Mouse (Mus musculus) MEL (cell line): ENCODE data around the gene Fbrsl1. TPM values are rescaled to one million over a fixed set of nuclear protein-coding genes. Genes with fewer than 3 reads are reported as not detected.

ENCODE experiments used
- DNase-seq: peaks from one replicate; pipeline ENCODE4 v3.0.0; 2011; ENCODE audit warnings: low read depth, low spot score
- H3K27ac ChIP-seq: 2 replicates; pipeline ENCODE4 v1.5.1; 2012; ENCODE audit warnings: low read depth, mild to moderate bottlenecking, control low read depth, low read length, moderate library complexity; ENCODE audit not compliant: control insufficient read depth
- H3K27me3 ChIP-seq, 2 experiments: fragments of 150-350 bp in 1 of 2; sonication (generic) in 1 of 2; 2 replicates each; pipeline ENCODE4 v1.6.1; 2012; ENCODE audit warnings: low read length in 2 of 2, mild to moderate bottlenecking in 2 of 2, improper control_type of control experiment in 1 of 2, moderate library complexity in 1 of 2; ENCODE audit not compliant: insufficient read depth in 2 of 2, control insufficient read depth in 1 of 2
- H3K36me3 ChIP-seq, 2 experiments: 2 replicates each; pipeline ENCODE4 v1.6.1; 2012 to 2014; ENCODE audit warnings: low read length in 2 of 2, improper control_type of control experiment in 1 of 2, inconsistent platforms in 1 of 2, mild to moderate bottlenecking in 1 of 2; ENCODE audit not compliant: insufficient read depth in 2 of 2, control insufficient read depth in 1 of 2
- H3K4me1 ChIP-seq, 2 experiments: fragments of 150-350 bp in 1 of 2; sonication (generic) in 1 of 2; 2 replicates each; pipeline ENCODE4 v1.6.1; 2012; ENCODE audit warnings: low read length in 2 of 2, improper control_type of control experiment in 1 of 2, mild to moderate bottlenecking in 1 of 2; ENCODE audit not compliant: insufficient read depth in 2 of 2, control insufficient read depth in 1 of 2
- H3K4me3 ChIP-seq, 2 experiments: fragments of 150-350 bp in 1 of 2; sonication (generic) in 1 of 2; 2 replicates each; pipeline ENCODE4 v1.5.1; 2012; ENCODE audit warnings: low read depth in 2 of 2, low read length in 2 of 2, mild to moderate bottlenecking in 2 of 2, moderate library complexity in 2 of 2, control low read depth in 1 of 2, improper control_type of control experiment in 1 of 2; ENCODE audit not compliant: control insufficient read depth in 1 of 2, insufficient read depth in 1 of 2
- H3K79me2 ChIP-seq: 2 replicates; pipeline ENCODE4 v1.6.1; 2012; ENCODE audit warnings: mild to moderate bottlenecking, low read length, moderate library complexity; ENCODE audit not compliant: control insufficient read depth, poor library complexity, insufficient read depth
- H3K9ac ChIP-seq: 2 replicates; pipeline ENCODE4 v1.6.1; 2012; ENCODE audit warnings: low read depth, mild to moderate bottlenecking, control low read depth, low read length, moderate library complexity; ENCODE audit not compliant: control insufficient read depth, poor library complexity, severe bottlenecking
- H3K9me3 ChIP-seq: fragments of 150-350 bp; sonication (generic); replicated peaks from 2 replicates; pipeline ENCODE4 v1.6.1; 2012; ENCODE audit warnings: mild to moderate bottlenecking, low read length, improper control_type of control experiment, moderate library complexity; ENCODE audit not compliant: insufficient read depth
- CHD1 ChIP-seq: IDR thresholded peaks from 2 replicates; pipeline ENCODE4 v1.6.1; 2012; ENCODE audit warnings: low read depth, mild to moderate bottlenecking, inconsistent platforms, low read length, improper control_type of control experiment
- CHD2 ChIP-seq: IDR thresholded peaks from 2 replicates; pipeline ENCODE4 v1.6.1; 2011; ENCODE audit warnings: low read length, improper control_type of control experiment
- E2F4 ChIP-seq: IDR thresholded peaks from 2 replicates; pipeline ENCODE4 v1.6.1; 2011; ENCODE audit warnings: low read depth, low read length, improper control_type of control experiment, borderline replicate concordance
- ELF1 ChIP-seq: IDR thresholded peaks from 2 replicates; pipeline ENCODE4 v1.6.1; 2014; ENCODE audit warnings: low read depth, mild to moderate bottlenecking, inconsistent platforms, low read length, improper control_type of control experiment, moderate library complexity
- GATA1 ChIP-seq: IDR thresholded peaks from 2 replicates; pipeline ENCODE4 v1.6.1; 2011; ENCODE audit warnings: low read depth, low read length, improper control_type of control experiment
- HCFC1 ChIP-seq: IDR thresholded peaks from 2 replicates; pipeline ENCODE4 v1.6.1; 2012; ENCODE audit warnings: low read depth, mild to moderate bottlenecking, inconsistent platforms, low read length, improper control_type of control experiment, moderate library complexity
- JUND ChIP-seq: IDR thresholded peaks from 2 replicates; pipeline ENCODE4 v1.6.1; 2011; ENCODE audit warnings: low read depth, mild to moderate bottlenecking, improper control_type of control experiment, low read length
- MAFK ChIP-seq: IDR thresholded peaks from 2 replicates; pipeline ENCODE4 v1.6.1; 2011; ENCODE audit warnings: low read depth, mild to moderate bottlenecking, low read length, improper control_type of control experiment, borderline replicate concordance
- MYC ChIP-seq: IDR thresholded peaks from 2 replicates; pipeline ENCODE4 v1.6.1; 2011; ENCODE audit warnings: low read depth, mild to moderate bottlenecking, low read length, improper control_type of control experiment, moderate library complexity
- NRF1 ChIP-seq: IDR thresholded peaks from 2 replicates; pipeline ENCODE4 v1.6.1; 2014; ENCODE audit warnings: low read depth, mild to moderate bottlenecking, inconsistent platforms, low read length, improper control_type of control experiment, moderate library complexity; ENCODE audit not compliant: poor library complexity, insufficient read depth, severe bottlenecking
- POLR2AphosphoS2 ChIP-seq: IDR thresholded peaks from 2 replicates; pipeline ENCODE4 v1.6.1; 2011; ENCODE audit warnings: low read length, improper control_type of control experiment
- RAD21 ChIP-seq: IDR thresholded peaks from 2 replicates; pipeline ENCODE4 v1.6.1; 2011; ENCODE audit warnings: mild to moderate bottlenecking, low read depth, low read length, improper control_type of control experiment
- RCOR1 ChIP-seq: IDR thresholded peaks from 2 replicates; pipeline ENCODE4 v1.6.1; 2012; ENCODE audit warnings: low read depth, mild to moderate bottlenecking, inconsistent platforms, low read length, improper control_type of control experiment
- SIN3A ChIP-seq: IDR thresholded peaks from 2 replicates; pipeline ENCODE4 v1.6.1; 2012; ENCODE audit warnings: low read length, improper control_type of control experiment, inconsistent platforms
- UBTF ChIP-seq: IDR thresholded peaks from 2 replicates; pipeline ENCODE4 v1.6.1; 2012; ENCODE audit warnings: low read depth, mild to moderate bottlenecking, inconsistent platforms, low read length, improper control_type of control experiment, moderate library complexity, borderline replicate concordance; ENCODE audit not compliant: insufficient read depth
- USF1 ChIP-seq: IDR thresholded peaks from 2 replicates; pipeline ENCODE4 v1.6.1; 2014; ENCODE audit warnings: low read depth, mild to moderate bottlenecking, inconsistent platforms, low read length, improper control_type of control experiment, moderate library complexity
- ZC3H11A ChIP-seq: IDR thresholded peaks from 2 replicates; pipeline ENCODE4 v1.6.1; 2012; ENCODE audit warnings: low read depth, mild to moderate bottlenecking, inconsistent platforms, low read length, improper control_type of control experiment
- ZMIZ1 ChIP-seq: IDR thresholded peaks from 2 replicates; pipeline ENCODE4 v1.6.1; 2012; ENCODE audit warnings: low read depth, mild to moderate bottlenecking, inconsistent platforms, low read length, improper control_type of control experiment, moderate library complexity
- polyA plus RNA-seq, 2 experiments: library from polyadenylated mRNA; stranded (reverse) in 1 of 2; unstranded in 1 of 2; fragments of >175 nt in 1 of 2; fragments of >200 nt in 1 of 2; gene quantifications; 2 replicates each; pipeline versions ENCODE4 v1.2.1 to v1.2.4; 2012; ENCODE audit warnings: low replicate concordance in 2 of 2, low read depth in 1 of 2; ENCODE audit not compliant: insufficient read length in 2 of 2, insufficient read depth in 1 of 2, missing spikeins in 1 of 2
- total RNA-seq: library from RNA; depleted of rRNA; stranded (reverse); fragments of 300-350 nt; gene quantifications from 2 replicates; pipeline ENCODE4 v1.2.3, GENCODE M21; 2012

Gene Fbrsl1
- total and polyA plus RNA-seq, 3 experiments, result 12.7 to 56.1 TPM; not detected in 1

DNA sequence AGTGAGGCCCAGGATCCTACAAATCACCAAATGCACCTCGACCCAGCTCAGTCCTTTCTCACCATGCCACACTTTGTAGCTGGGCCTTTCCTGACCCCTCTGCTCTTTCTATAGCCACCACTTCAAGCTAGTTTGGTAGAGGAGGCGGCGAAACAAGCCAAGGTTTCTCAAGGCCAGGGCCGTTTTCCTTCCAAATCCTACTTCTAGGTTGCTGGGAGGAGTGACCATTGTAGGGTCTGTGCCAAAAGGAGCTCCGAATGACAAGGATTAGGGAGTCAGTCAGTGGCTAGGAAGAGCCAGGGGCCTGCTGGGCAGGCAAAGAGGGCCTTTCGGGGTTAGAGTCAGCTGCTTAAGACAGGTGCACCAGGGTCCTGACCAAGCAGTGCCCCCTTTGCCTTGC, 63.8 kb downstream of the Fbrsl1 start:
- Histone ChIP-seq H3K27me3 (no peaks in the 10 kb centered on the region), H3K9ac (no peak overlapping the region), H3K9me3 (no peaks in the 10 kb centered on the region), H3K27ac (no peak overlapping the region), H3K4me3 (no peak overlapping the region), H3K4me1 (no peaks in the 10 kb centered on the region), H3K79me2 (no peaks in the 10 kb centered on the region), H3K36me3 (no peaks in the 10 kb centered on the region)
- DNase-seq, result no peak
- no peak for TF ChIP-seq SIN3A
- TF ChIP-seq E2F4, result no peak
- TF ChIP-seq CHD1, result no peak
- TF ChIP-seq JUND, result no peak
- TF ChIP-seq HCFC1, result no peak
- no peak for TF ChIP-seq GATA1
- no peak for TF ChIP-seq USF1
- no peak for TF ChIP-seq NRF1
- TF ChIP-seq POLR2AphosphoS2, result no peak
- no peak for TF ChIP-seq ZC3H11A
- no peak for TF ChIP-seq RAD21
- no peak for TF ChIP-seq UBTF
- TF ChIP-seq ELF1, result no peak
- TF ChIP-seq RCOR1, result no peak
- TF ChIP-seq CHD2, result no peak
- no peak for TF ChIP-seq MYC
- no peak for TF ChIP-seq ZMIZ1

DNA sequence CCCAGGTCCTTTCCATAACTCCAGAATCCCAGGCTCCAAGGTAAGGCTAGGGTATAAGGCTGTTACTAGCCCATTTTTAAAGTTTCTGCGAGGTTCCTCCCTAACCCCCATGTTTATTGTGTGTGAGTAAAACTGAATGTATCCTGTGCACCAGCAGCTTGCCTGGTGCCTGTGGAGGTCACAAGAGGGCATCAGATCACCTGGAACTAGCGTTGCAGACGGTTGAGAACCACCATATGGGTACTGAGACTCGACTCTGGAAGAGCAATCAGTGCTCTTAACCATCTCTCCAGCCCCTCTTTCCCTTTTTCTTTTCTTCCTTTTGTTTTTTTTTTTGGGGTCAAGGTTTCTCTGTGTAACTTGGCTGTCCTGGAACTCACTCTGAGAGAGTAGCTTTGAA, 68.5 kb downstream of the Fbrsl1 start:
- H3K79me2 ChIP-seq, result no peaks in the 10 kb centered on the region
- TF ChIP-seq USF1 (no peak), MYC (no peak), MAFK (no peak)
- TF ChIP-seq, all 39 proteins: peak for 0
- no peaks in the 10 kb centered on the region for H3K27me3 ChIP-seq
- H3K36me3 ChIP-seq, result no peaks in the 10 kb centered on the region
- DNase-seq, result no peak
- no peaks in the 10 kb centered on the region for H3K4me1 ChIP-seq
- no peaks in the 10 kb centered on the region for H3K9me3 ChIP-seq
- H3K9ac ChIP-seq, result no peak overlapping the region
- no peak overlapping the region for H3K27ac ChIP-seq
- H3K4me3 ChIP-seq, result no peak overlapping the region
